Mouse (Mus musculus) embryonic facial prominence, embryonic 12.5 days (tissue): Measurements from ENCODE around the gene Trappc13. TPM values are rescaled to one million over a fixed set of nuclear protein-coding genes. Genes with fewer than 3 reads are reported as not detected.
A peak's percentile ranks its signal among the peaks of the same experiment; 100 is the strongest.

Source experiments
- ATAC-seq: fragments of 200-750 bp; cut with Nextera tagmentation; 2 replicates; pipeline ENCODE4 v1.8.0; 2017; ENCODE audit not compliant: insufficient number of reproducible peaks, insufficient read depth, low FRiP score, low TSS enrichment
- H3K27ac ChIP-seq: fragments of 300-500 bp; sonication (generic); 2 replicates; pipeline ENCODE4 v1.5.1; 2016; ENCODE audit warnings: mild to moderate bottlenecking
- H3K27me3 ChIP-seq: fragments of 300-500 bp; sonication (generic); 2 replicates; pipeline ENCODE4 v1.6.1; 2016; ENCODE audit warnings: mild to moderate bottlenecking, moderate library complexity
- H3K36me3 ChIP-seq: fragments of 300-500 bp; sonication (generic); 2 replicates; pipeline ENCODE4 v1.6.1; 2016; ENCODE audit warnings: mild to moderate bottlenecking
- H3K4me1 ChIP-seq: fragments of 300-500 bp; sonication (generic); 2 replicates; pipeline ENCODE4 v1.6.1; 2016
- H3K4me2 ChIP-seq: fragments of 300-500 bp; sonication (generic); replicated peaks from 2 replicates; pipeline ENCODE4 v1.6.1; 2016; ENCODE audit warnings: mild to moderate bottlenecking, moderate library complexity
- H3K4me3 ChIP-seq: fragments of 300-500 bp; sonication (generic); 2 replicates; pipeline ENCODE4 v1.5.1; 2016; ENCODE audit warnings: mild to moderate bottlenecking
- H3K9ac ChIP-seq: fragments of 300-500 bp; sonication (generic); 2 replicates; pipeline ENCODE4 v1.6.1; 2016; ENCODE audit warnings: mild to moderate bottlenecking, moderate library complexity
- H3K9me3 ChIP-seq: fragments of 300-500 bp; sonication (generic); 2 replicates; pipeline ENCODE4 v1.6.1; 2016; ENCODE audit warnings: mild to moderate bottlenecking, moderate library complexity
- WGBS: fragments of 180-500 bp; shearing (Covaris S2); methylation state at CpG from one replicate; pipeline ENCODE4 v1.1.7; 2016; 5-methylcytosine and 5-hydroxymethylcytosine counted together
- polyA plus RNA-seq: library from polyadenylated mRNA; unstranded; fragments of >200 nt; fragmentation: Nextera tagmentation; extraction: Ambion mirVana; gene quantifications from 2 replicates; pipeline ENCODE4 v1.2.1, GENCODE M21; 2016

The Trappc13 gene
- polyA plus RNA-seq, 1 experiment from 2014 or later = 70.8 TPM

DNA sequence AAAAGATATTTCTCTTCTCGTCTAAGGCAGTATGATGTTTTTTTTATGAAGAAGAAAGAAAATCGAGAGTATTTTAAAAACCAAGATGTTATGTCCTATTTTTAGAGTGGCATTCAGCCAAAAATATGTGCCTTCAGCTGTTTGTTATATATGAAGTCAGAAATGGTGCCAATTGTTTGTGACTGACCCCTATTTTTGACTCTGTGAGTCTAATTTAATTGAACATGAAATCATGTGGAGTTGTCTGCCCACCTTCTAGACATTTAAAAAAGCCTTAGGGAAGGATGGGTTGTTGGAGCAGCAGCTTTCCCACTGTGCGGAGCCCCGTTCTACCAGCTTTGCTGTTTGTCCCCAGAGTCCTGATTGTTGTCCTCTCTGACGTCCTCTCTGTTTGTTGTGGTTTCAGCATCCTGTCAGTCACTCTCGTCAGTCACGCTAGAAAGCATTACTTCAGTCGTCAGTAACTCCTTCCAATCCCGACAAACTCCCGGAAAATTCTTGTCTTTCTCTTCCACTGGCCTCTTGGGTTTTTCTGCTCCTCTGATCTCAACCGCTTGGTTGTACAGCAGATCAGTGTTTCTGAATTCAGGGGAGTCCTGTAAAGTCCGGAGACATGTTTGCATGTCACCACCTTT lies 65.9 kb downstream of the Trappc13 start:
- 0 out of 2 replicates have a peak, but pooled peaks cover 10% of the 10 kb centered on the region for H3K4me1 ChIP-seq
- H3K27ac ChIP-seq = no peak overlapping the region
- no peaks in the 10 kb centered on the region for H3K27me3 ChIP-seq
- H3K9me3 ChIP-seq = no peaks in the 10 kb centered on the region
- H3K4me3 ChIP-seq = no peak overlapping the region
- no peak for ATAC-seq
- WGBS = 30% methylated on average over 12 of the region's 12 CpGs
- no peak overlapping the region for H3K4me2 ChIP-seq
- no peak overlapping the region for H3K9ac ChIP-seq
- H3K36me3 ChIP-seq = 0 out of 2 replicates have a peak, but pooled peaks cover 3% of the 10 kb centered on the region

DNA sequence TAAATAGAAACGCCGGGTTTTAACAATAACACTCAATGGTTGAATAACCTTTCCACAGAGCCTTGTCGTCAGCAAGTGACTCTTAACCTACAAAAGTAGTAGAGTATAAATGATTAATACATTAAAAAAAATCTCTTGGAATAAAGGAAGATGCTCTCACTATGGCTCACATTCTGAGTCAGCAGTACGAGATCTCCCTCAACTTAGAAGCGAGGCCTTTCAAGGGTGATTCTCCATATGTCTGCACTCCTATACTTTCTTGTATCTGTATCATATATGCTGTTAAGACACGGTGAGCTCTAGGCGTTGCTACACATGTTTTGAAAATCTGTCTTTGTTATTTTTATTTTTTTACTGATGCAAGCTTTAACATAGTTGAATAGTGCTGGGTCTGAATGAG lies 67.7 kb downstream of the Trappc13 start:
- 0 out of 2 replicates have a peak, but pooled peaks cover 10% of the 10 kb centered on the region for H3K4me1 ChIP-seq
- 0 out of 2 replicates have a peak, but pooled peaks cover 3% of the 10 kb centered on the region for H3K36me3 ChIP-seq
- no peaks in the 10 kb centered on the region for H3K27me3 ChIP-seq
- peak overlapping the region; percentile 89 for H3K4me2 ChIP-seq
- H3K9ac ChIP-seq = peak overlapping the region; percentile 73; the same call in 1 of the 2 replicates
- no peaks in the 10 kb centered on the region for H3K9me3 ChIP-seq
- H3K27ac ChIP-seq = no peak overlapping the region
- WGBS = 45% methylated on average over 7 of the region's 7 CpGs
- H3K4me3 ChIP-seq = peak overlapping the region; percentile 80
- ATAC-seq = no peak

DNA sequence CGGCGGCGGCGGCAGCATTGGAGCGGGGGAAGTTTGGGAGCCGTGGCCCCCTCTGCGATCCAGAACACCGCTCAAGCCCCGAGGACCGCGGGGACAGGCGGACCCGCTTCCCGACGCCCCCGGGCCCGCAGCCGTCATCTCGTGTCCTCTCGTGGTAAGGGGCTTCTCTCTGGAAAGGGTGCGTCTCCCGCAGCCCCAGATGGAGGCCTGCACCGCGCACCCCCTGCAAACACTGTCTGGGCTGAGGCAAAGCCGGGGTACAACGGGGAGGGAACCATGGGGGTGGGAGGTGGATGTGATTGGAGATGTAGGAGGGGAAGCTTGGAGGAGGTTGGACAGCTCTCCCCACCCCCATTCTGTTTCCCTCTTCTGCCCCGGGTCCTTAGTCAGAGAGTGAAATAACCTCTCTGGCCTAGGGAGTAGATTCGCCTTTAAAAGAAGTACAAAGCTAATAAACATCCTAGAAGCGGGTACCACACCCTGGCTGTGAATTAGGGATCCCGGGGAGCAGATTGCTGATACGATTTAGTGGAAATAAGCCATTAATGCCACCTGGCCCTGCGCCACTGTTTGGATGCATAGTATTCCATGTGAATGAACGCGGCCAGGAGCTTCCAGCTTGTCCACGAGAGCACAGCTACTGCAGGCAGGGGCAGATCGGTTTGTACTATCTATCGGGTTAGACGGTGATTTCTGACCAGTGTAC lies 68.3 kb downstream of the Trappc13 start:
- H3K9ac ChIP-seq = peak overlapping the region; percentile 73
- H3K4me3 ChIP-seq = peak overlapping the region; percentile 80
- no peaks in the 10 kb centered on the region for H3K9me3 ChIP-seq
- peak; percentile 86 for ATAC-seq
- H3K27ac ChIP-seq = no peak overlapping the region
- no peaks in the 10 kb centered on the region for H3K27me3 ChIP-seq
- 0 out of 2 replicates have a peak, but pooled peaks cover 3% of the 10 kb centered on the region for H3K36me3 ChIP-seq
- H3K4me1 ChIP-seq = 0 out of 2 replicates have a peak, but pooled peaks cover 10% of the 10 kb centered on the region
- WGBS = under 1% methylated on average over 38 of the region's 38 CpGs
- H3K4me2 ChIP-seq = peak overlapping the region; percentile 89

DNA sequence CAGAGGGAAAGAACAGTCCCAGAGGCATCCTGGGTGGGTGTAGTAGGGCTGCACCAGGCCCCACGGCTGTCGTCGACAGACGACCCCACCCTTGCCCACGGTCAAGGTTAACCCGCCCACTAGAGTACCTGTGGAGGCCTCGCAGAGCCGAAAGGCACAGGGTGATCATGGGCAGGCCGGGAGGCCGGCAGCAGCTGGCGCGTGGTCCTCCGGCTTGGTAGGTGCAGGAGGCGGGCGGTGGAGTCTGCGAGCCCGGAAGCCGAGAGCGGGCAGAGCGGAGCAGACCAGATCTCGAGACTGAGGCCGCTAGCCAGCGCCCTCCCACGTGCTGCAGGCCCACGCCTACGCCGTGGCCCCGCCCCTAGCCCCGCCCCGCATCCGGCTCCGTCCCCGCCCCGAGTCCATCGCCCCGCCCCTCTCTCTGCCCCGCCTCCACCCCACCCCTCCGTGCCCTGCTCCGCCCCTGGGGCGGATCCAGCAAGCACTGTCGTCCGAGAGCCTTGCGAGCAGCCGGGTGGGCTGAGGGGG lies 68.9 kb downstream of the Trappc13 start, which contains the start of the genes Nln and Sgtb:
Nln (minus strand) TSS at position 327 of the 528 bp plus-strand sequence.
Sgtb (plus strand) TSS at position 454 of the 528 bp plus-strand sequence.
- peak within 1 kb of the TSS; percentile 89 for H3K4me2 ChIP-seq
- peak within 1 kb of the TSS; percentile 73 for H3K9ac ChIP-seq
- no peaks in the 10 kb centered on the region for H3K27me3 ChIP-seq
- peak; percentile 97 for ATAC-seq
- 0 out of 2 replicates have a peak, but pooled peaks cover 10% of the 10 kb centered on the region for H3K4me1 ChIP-seq
- H3K9me3 ChIP-seq = no peaks in the 10 kb centered on the region
- 0 out of 2 replicates have a peak, but pooled peaks cover 3% of the 10 kb centered on the region for H3K36me3 ChIP-seq
- H3K4me3 ChIP-seq = peak within 1 kb of the TSS; percentile 80
- WGBS = under 1% methylated on average over 24 of the region's 44 CpGs
- H3K27ac ChIP-seq = no peak within 1 kb of the TSS

DNA sequence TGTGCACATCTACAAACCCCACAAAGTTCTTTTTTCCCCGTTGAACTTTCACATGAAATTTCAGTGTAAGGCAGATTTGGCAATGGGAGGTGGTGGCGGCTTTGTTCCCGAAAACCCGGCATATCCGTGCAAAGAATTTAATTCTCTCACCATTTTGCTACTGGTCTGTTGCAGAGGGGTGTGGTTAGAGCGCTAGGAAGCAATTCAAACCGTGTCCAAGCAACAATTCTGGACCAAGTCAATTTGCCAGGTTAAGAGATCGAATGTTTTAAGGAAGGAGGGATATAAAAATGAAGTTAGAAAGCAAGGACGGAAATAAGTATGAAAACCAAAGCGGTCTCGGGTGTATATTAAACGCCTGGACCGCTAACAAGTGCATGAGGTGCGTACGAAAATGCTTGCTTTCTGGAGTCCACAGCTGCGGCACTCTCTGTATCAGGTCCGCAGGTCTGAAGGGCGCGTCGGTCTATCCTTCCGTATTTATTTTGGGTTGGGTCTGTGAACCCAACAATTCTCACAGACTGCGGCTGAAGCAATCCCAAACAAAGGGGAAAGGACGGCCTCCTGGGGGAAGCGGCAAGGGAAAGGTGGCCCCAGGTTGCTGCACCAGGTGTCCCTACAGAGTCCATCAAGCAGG lies 69.5 kb downstream of the Trappc13 start:
- H3K27ac ChIP-seq = no peak overlapping the region
- H3K4me2 ChIP-seq = peak overlapping the region; percentile 89
- peak overlapping the region; percentile 59 for H3K9ac ChIP-seq
- 0 out of 2 replicates have a peak, but pooled peaks have one; percentile 2 for ATAC-seq
- H3K27me3 ChIP-seq = no peaks in the 10 kb centered on the region
- H3K4me3 ChIP-seq = peak overlapping the region; percentile 80
- H3K9me3 ChIP-seq = 0 out of 2 replicates have a peak, but pooled peaks cover 1% of the 10 kb centered on the region
- 2% methylated on average over 24 of the region's 24 CpGs for WGBS
- 0 out of 2 replicates have a peak, but pooled peaks cover 10% of the 10 kb centered on the region for H3K4me1 ChIP-seq
- 0 out of 2 replicates have a peak, but pooled peaks cover under 1% of the 10 kb centered on the region for H3K36me3 ChIP-seq

DNA sequence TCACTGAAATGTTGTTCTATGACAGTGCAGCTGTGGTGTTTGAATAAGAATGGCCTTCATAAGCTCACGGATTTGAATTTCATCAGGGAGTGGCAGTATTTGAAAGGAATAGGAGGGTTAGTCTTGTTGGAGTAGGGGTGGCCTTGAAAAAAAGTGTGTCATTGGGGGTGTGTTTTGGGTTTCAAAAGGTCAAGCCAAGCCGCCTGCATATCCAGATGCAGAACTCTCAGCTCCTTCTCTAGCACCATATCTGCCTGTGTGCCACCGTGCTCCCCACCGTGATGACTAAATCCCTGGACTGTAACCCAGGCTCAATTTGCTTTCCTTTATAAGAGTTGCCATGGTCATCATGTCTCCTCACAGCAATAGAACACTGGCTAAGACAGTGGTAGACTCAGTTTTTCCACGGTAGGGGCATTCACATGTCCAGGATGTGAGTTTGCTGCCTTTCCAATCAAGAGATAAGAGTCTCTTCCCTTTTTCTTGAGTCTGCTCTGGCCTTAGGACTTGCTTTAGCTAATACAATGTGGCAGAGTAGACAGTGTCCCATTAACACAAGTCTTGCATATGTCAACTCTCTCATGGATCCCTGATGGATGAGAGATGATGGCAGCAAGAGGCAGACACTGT lies 76.5 kb downstream of the Trappc13 start:
- Histone ChIP-seq H3K4me3 (no peak overlapping the region), H3K36me3 (no peaks in the 10 kb centered on the region), H3K27ac (no peak overlapping the region), H3K9me3 (0 out of 2 replicates have a peak, but pooled peaks cover 2% of the 10 kb centered on the region), H3K27me3 (no peaks in the 10 kb centered on the region), H3K9ac (no peak overlapping the region), H3K4me2 (no peak overlapping the region), H3K4me1 (no peaks in the 10 kb centered on the region)
- WGBS = 86% methylated on average over 5 of the region's 5 CpGs
- ATAC-seq = no peak

DNA sequence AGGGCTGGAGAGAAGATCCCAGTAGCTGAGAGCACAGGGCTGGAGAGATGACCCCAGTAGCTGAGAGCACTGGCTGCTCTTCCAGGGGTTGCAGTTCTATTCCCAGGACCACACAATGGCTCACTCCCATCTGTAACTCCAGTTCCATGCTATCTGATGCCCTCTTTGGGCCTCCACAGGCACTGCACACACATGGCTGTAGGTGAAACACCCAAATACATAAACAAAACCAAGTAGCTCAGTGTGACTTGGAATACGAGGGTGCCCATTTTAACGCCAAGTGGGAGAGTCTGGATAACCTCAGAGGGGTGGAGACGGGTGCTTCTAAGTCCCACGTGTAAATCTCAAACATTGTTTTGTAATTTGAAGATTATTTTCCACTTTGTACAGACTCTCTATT lies 77.9 kb downstream of the Trappc13 start:
- no peak overlapping the region for H3K9ac ChIP-seq
- no peak overlapping the region for H3K4me2 ChIP-seq
- ATAC-seq = no peak
- H3K27me3 ChIP-seq = no peaks in the 10 kb centered on the region
- 87% methylated on average over 4 of the region's 4 CpGs for WGBS
- no peaks in the 10 kb centered on the region for H3K36me3 ChIP-seq
- no peak overlapping the region for H3K4me3 ChIP-seq
- no peaks in the 10 kb centered on the region; the same call in 1 of the 2 replicates for H3K4me1 ChIP-seq
- H3K9me3 ChIP-seq = 0 out of 2 replicates have a peak, but pooled peaks cover 2% of the 10 kb centered on the region
- H3K27ac ChIP-seq = no peak overlapping the region

DNA sequence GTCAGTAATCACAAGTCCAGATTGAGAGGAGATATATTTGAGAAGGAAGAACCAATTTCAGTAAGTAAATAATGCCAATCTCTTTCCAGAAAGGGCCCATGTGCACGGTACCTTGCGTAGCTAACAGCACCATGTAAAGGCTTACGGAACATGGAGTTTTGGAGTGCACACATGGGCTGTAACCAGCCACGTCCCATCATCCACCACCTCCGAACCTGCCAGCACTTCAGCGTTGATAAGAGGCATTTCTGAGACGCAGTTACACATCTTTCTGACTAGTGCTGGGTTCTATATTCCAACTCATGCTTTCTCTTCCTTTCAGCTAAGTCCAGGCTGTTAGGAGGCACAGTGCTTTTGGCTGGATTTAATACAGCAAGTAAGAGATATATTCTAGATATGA lies 81.1 kb downstream of the Trappc13 start:
- no peak overlapping the region for H3K4me2 ChIP-seq
- no peaks in the 10 kb centered on the region for H3K27me3 ChIP-seq
- no peaks in the 10 kb centered on the region for H3K36me3 ChIP-seq
- no peak overlapping the region for H3K27ac ChIP-seq
- WGBS = 94% methylated on average over 7 of the region's 7 CpGs
- H3K4me3 ChIP-seq = no peak overlapping the region
- no peak for ATAC-seq
- no peaks in the 10 kb centered on the region; the same call in 1 of the 2 replicates for H3K4me1 ChIP-seq
- no peaks in the 10 kb centered on the region for H3K9me3 ChIP-seq
- H3K9ac ChIP-seq = no peak overlapping the region

DNA sequence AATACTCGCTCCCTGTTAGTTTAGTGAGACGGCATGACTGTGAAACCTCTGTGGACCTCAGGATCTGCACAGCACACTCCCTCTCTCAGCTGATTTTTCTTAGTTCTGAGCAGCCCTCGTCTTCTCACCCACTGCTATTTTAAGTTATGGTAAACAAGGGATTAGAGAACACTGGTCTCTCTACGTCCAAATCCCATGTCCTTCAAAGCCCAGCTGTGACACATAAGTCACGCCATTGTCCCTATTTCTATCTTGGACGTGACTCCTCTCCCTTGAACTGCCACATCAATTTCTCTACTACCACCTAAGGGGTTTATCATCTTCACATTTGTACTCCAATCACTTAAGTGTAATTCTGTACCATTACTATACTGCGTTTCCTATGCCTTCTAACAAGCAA lies 82.3 kb downstream of the Trappc13 start:
- Histone ChIP-seq H3K9ac (no peak overlapping the region), H3K27ac (no peak overlapping the region), H3K27me3 (no peaks in the 10 kb centered on the region), H3K4me3 (no peak overlapping the region), H3K4me1 (no peaks in the 10 kb centered on the region; the same call in 1 of the 2 replicates), H3K36me3 (no peaks in the 10 kb centered on the region), H3K9me3 (no peaks in the 10 kb centered on the region), H3K4me2 (no peak overlapping the region)
- 59% methylated on average over 7 of the region's 7 CpGs for WGBS
- no peak for ATAC-seq

DNA sequence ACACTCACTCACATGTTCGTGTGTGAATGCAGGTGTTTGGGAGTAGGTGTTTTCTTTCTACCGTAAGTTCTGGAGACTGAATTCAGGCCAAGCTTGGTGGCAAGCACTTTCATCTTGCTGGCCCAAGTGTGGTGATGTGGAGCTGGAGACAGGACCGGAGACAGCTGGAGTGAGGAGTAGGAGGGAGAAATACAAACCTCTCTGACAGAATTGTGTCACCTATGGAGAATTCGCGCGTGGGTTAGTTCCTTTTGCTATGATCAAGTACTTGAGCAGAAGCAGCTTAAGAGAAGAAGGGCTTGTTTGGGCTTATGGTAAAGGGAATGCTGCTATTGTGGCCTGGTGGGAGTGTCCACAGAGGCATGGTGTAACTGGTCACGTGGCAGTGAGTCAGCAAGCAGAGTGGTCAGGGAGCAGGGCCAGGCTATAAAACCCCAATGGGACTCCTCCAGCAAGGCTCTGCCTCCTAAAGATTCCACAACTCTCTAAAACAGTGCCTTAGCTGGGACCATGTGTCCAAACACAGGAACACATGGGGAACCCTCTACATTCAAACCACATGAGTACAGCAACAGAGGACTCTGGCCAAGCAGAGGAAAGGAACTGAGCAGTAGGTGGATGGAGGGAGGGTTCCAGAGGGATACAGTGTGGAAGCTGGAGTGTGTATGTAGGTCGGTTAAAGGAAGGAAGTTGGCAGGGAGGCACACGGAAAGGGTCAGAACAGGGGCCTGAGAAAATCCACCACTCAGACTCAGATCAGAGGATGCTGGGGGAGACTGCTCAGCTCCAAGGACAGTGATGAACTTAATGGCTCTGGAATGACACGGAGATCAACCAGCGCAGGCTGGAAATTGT lies 83.5 kb downstream of the Trappc13 start:
- Histone ChIP-seq H3K36me3 (no peaks in the 10 kb centered on the region), H3K4me1 (no peaks in the 10 kb centered on the region; the same call in 1 of the 2 replicates), H3K4me3 (no peak overlapping the region), H3K4me2 (no peak overlapping the region), H3K27ac (no peak overlapping the region), H3K27me3 (no peaks in the 10 kb centered on the region), H3K9ac (no peak overlapping the region), H3K9me3 (no peaks in the 10 kb centered on the region)
- 81% methylated on average over 11 of the region's 11 CpGs for WGBS
- no peak for ATAC-seq
